Mouse (Mus musculus) lung, adult 2 months (tissue): ENCODE data around the gene Lcp2.

Experiments used
- CTCF ChIP-seq: fragments of 200-500 bp; IDR thresholded peaks from 2 replicates; pipeline ENCODE4 v1.5.1; 2011; ENCODE audit warnings: mild to moderate bottlenecking, low read length, control low read depth; ENCODE audit not compliant: insufficient read depth
- POLR2A ChIP-seq: fragments of 200-500 bp; IDR thresholded peaks from 2 replicates; pipeline ENCODE4 v1.6.1; 2011; ENCODE audit warnings: low read depth, mild to moderate bottlenecking, control low read depth, low read length, borderline replicate concordance; ENCODE audit errors: extremely low read depth

- TF ChIP-seq CTCF, result no peak
- no peak for TF ChIP-seq POLR2A
These were observed 7.5 kb downstream of the Lcp2 start for GRCm38 (mm10) chr11:34054031-34054727.
